Mouse (Mus musculus) lung, postnatal 25 days (tissue): ENCODE data around the gene Cryga.

ENCODE experiments used
- DNase-seq: peaks from one replicate; pipeline ENCODE4 v3.0.0; 2022; ENCODE audit warnings: low spot score

Gene Cryga

DNA sequence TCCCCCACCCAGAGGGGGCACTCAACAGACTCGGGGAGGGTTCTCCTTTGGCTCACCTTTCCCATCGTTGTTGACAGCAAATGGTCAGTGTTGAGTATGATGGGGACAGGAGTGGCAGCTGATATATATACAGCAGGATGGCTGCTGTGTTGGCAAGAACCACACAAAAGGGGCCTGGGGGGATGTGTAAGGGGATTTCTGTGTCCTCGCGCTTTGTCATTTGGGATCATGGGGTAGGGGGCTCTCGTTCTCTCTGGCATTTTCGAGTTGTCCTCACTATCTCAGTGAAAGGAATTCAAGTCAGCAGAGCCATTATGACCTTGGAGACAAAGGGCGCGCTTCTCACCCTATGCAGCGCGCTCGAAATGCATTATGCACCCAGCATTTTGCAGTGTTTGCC lies at the start of gene Cryga:
TSS of gene Cryga (minus strand) at position 101 of the 400 bp plus-strand sequence.
- no peak for DNase-seq

DNA sequence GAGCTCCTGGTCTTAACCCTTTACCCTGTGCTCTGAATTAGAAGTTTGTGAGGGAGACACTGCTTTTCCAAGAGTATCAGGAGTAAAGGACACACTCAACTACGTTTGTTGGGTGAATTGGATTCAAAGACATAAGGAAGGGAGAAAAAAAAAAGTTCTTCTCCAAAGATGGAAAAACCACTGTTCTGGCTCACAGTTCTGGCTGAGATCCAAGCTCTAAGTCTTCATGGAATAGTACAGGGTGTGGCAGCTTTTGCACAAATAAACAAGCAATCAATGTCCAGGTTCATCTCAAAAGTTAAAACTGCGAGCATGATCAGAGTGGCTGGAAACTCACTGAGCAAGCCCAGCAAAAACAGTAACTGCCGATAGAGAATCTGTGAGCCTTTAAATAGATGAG lies 44.8 kb upstream of the Cryga start:
- no peak for DNase-seq

GRCm38 (mm10) chr1:65147326-65147725 lies 44.2 kb upstream of the Cryga start:
- no peak for DNase-seq

DNA sequence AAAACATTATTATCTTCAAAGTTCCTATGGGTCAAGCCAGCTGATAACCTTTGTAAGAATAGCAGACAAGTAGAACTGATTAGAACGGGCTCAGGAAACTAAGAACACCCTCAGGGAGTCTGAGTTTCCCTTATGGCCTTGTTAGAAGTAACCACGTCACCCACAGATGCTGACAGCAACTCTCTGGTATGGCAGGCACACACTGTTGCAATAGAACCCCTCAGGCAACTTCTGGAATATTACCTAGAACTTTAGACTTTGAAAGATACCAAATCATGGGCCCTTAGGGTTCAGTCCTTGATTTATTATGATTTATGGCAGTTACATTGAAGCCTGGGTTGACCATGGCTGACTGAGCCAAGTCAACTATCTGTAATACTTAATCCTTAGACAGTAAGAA lies 43.4 kb upstream of the Cryga start:
- DNase-seq: no peak

DNA sequence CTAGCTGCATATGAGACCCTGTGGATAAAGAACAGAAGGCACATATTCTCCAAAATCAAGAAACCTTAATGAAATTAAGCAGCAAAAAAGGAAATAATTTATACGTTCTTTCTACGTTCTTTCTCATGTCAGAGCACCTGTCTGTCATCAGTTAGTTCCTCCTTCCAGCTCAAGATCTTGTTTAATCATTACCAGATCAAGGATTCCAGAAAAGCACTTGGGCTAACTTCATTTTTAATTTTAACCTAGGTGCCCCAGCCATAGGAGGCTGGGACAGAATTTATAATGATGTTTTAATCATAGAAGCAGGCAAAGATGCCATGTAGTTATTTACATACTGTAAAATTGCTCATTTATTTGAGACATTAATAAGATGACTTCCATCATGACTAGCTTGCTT lies 41.6 kb upstream of the Cryga start:
- no peak for DNase-seq

DNA sequence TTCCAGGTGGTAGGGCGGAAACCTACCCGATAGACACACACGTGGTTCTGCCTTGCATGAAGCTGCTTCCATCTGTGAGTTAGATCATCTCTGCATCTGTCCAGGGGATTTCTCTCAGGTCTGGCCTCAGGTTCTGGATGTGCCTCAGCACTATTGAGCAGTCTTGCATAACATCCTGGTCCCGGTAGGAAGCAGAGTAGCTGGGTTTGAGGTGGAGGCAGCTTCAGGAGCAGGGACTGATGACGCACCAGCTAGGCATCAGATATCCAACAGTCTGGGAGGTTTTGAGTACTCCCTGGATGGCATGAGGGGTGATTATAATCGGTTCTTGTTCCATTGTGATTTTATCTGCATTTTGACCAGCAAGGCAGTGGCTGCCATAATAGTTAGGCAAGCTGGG lies 34.4 kb upstream of the Cryga start:
- no peak for DNase-seq

- no peak for DNase-seq
Observed at GRCm38 (mm10) chr1:65132833-65133232, 29.7 kb upstream of the Cryga start.

GRCm38 (mm10) chr1:65131671-65132070 lies 28.5 kb upstream of the Cryga start:
- no peak for DNase-seq

DNA sequence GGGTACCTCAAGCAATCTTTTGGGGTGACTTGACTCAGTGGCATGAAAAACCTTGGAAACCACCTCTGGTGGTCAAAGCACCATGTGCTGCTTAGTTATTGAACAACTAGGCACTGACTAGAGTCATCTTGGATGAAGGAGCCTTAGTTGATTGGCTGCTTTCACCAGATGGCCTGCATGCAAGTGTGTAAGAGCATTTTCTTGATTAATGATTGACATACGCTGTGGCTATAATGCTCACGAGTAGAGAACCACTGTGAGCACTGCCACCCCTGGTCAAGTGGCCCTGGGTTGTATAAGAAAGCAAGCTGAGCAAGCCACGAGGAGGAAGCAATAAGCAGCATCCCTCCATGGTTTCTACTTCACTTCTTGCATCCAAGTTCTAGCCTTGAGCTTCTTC lies 27.1 kb upstream of the Cryga start:
- DNase-seq: no peak

DNA sequence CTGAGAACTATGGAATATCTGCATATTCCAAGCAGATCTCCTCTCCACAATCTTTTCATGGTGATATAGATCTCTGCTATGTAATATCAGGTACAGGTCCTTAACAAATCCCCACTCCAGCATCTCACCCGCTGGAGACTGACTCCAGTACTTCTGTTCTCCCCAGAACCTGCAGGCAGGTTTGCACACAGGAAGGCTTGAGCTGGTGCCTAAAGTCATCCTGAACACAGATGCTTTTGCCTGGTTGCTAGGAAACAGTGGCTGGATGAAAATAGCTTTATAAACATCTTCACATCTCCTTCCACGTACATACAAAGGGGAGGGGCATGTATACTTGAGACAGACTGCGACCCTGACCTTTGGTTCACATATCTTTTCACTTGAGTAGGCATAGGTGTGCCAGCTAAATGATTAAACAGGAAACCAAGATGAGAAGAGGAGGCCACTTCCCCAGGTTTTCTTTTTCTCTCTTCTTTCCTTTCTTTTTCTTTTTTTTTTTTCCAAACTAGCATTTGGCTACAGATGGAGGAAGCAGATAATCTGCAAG lies 26.5 kb upstream of the Cryga start:
- no peak for DNase-seq

GRCm38 (mm10) chr1:65122574-65123372 lies 19.6 kb upstream of the Cryga start, which contains the start of gene D630023F18Rik:
D630023F18Rik (minus strand) TSS chr1:65123214.
- no peak for DNase-seq

DNA sequence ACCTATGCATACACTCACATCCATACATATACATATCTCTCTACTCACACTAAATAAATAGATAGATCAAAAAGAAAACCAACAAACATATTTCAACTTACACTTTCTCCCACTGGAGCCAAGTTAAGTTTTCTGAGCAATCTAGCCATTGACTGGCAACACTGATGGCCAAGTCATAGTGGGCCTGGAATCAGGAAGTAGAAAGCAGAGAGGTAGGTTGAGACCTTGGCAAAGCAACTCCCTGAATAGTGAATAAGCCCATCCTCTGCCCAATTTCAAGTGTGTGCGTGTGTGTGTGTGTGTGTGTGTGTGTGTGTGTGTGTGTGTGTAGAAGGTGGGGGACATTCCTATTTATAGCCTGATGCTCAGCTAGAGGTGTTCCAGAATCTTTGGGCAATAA lies 16.3 kb upstream of the Cryga start, which contains the start of gene Gm28845:
TSS of gene Gm28845 (minus strand) at position 121 of the 400 bp plus-strand sequence.
- no peak for DNase-seq

DNA sequence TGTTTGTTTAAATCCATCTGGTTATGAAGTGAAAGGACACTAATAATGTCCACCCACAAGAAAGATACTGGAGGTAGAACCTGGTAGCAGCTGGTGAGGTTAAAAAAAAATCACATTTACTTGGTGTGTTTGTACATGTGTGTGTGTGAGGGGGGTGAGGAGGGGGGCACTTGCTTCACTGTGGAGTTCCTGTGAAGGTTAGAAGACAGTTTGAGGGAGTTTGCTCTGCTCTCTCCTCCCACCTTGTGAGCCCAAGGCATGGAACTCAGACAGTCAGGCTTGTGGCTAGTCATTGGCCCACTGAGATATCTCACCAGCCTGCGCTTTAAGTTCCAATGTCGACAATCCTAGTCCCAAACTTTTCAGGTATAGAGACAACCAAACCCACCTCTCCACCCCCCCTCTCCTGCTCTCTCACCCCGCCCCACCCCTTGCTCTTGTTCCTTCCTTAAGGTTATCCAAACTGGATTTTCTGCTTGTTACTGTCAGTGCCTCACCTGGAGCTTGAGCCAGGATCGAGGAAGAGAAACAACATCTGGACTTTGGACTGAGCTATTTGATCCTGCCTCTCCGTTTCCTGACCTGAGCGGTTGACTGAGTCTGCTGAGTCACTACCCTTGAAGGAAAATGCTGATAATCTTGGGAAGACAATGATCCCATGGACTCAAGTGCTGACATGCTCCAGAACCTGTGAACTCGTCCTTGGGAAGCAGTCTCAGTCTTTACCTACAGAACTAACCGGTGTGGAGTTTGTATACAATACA lies 15.2 kb upstream of the Cryga start:
- no peak for DNase-seq

- DNase-seq: peak; percentile 62
Observed at GRCm38 (mm10) chr1:65113536-65114172, 10.5 kb upstream of the Cryga start.

GRCm38 (mm10) chr1:65112807-65113196 lies 9.6 kb upstream of the Cryga start:
- peak; percentile 39 for DNase-seq

DNA sequence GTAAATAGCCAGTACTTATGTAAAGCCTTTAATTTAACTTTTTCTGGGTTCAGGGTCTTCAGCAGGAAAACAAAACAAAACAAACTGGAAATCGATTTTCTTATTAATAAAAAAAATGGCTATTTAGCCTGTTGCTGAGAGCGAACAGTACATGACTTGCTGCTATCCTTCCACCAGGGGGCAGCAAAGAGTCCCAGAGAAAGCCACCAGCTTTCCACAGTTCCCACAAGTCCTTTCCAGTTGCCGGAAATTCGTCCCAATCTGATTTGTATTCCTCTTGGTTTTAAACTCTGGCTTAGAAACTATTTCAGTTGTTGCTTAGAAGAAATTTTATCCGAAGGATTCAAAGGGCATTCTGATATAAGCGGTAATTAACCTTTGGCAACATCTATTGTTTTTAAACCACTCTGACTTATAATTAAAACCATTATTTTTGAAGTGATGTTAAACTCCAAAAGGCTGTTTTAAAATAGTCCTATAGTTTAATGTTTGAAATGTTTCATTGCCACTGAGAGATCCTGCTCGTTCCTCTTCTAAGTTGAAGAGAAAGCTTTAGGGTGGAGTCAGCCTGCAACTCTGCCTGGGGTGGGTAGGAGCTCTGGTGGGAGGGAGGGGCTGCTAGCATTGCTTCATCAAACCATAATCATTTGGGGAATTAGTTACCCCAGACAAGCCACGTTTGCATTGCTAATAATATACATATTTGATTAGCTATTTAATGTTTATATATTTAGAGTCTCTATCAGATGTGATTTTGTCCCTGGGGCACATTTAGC lies 9.0 kb upstream of the Cryga start:
- peak; percentile 80 for DNase-seq

DNA sequence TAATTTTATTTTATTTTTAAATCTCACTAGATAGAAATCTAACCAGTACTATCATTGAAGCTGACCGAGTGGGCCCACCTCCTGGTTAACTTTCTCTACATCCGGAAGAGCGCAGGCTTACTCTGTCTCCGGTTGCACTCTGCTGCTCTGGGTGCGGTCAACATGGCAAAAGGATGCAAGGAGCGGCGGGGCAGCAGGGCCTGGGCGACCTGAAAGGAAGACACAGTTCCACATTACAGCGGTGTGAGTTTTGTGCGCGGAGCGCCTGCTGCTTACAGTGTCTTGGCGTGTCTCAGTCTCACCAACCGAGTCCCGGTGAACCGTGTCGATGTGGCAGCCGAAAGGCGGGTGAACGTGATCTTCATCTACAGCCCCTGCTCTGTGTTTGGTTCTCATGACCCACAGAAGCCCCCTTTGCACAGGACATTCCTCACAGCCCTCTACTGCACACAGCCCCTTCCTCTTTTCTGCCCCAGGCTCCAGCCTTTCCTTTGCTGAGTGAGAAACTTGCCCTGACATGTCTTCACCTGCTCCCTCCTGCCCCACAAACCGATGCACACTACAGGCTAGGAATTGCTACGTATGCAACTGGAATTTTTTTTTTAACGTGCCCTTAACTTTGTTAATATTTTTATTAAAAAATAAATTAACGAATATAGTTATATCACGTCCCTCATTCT lies 6.7 kb upstream of the Cryga start:
- no peak for DNase-seq

DNA sequence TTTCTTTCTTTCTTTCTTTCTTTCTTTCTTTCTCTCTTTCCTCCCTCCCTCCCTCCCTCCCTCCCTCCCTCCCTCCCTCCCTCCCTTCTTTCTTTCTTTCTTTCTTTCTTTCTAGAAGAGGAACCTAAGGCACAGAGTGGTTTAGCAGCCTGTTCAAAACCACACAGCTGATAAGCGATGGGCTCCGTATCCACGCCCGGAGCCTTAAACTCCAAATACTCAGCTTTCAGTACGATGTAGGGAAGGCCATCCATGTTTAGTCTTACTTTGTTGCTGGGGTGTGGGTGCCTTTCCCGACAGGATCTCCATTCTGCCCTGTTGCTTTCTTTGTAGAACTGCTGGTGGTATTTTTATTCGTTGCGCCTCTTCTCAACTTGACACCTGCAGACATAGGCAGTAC lies 6.0 kb upstream of the Cryga start:
- DNase-seq: no peak

- no peak for DNase-seq
Observed at GRCm38 (mm10) chr1:65107654-65108279, 4.6 kb upstream of the Cryga start.

DNA sequence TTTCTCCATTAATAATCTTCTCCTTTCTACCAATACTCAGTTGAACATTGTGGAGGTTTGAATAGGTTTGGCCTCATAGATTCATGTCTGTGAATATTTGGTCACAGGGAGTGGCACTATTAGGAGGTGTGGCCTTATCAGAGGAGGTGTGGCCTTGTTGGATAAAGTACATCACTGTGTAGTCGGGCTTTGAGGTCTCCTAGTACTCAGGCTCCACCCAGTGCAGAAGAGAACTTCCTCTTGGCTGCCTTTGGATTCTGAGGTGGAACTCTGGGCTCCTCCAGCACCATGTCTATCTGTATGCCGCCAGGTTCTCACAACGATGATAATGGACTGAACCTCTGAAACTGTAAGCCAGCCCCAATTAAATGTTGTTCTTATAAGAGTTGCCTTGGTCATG lies 6.2 kb downstream of the Cryga start:
- no peak for DNase-seq

DNA sequence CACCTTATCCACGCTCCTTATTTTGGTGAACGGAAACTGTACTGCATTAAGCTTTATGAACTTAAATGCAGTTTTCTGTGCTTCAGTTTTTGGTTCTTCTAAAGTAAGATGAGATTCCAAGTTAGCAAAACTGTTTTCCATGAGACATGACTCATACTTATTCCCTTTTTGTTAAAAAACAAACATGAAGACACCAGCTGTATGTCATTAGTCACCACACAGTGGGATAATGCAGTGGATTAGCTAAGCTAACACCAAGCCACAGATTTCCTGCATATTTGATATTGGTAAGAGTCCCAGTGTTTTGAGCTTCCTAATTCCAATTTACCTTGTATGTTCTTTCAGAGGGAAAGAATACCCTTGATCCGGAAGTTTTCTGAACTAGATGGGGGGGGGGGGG lies 11.6 kb downstream of the Cryga start:
- no peak for DNase-seq
